Mouse (Mus musculus): ENCODE data around the gene Tns3. TPM values are rescaled to one million over a fixed set of nuclear protein-coding genes. Genes with fewer than 3 reads are reported as not detected.
"Not testable (repeated sequence)": the region's sequence is repeated elsewhere in the genome, so short reads cannot be mapped to it uniquely, and the experiment has no call there.

Tns3 gene
- total RNA-seq, 2 experiments from 2014 or later = 4.1 to 8.4 TPM

DNA sequence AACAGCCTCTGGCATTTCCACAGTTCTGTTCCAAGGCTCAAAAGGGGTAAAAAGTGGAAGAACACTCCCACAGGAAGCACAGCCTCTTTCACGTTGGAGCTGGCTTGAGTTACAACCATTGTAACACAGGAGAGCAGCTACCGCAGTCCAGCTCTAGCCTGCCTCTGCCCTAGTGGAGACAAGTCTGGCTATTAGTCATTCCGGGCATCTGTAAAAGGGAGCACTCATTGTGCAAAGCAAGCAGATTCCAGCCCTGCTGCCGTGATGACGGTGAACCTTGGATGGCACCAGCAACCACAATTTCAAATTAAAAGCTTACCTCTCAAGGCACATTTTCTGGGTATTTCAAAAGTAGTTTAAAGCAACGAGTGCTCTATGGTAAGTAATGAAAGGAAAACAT lies 120.0 kb downstream of the Tns3 start:
- no peak for ATAC-seq (replicated peaks; ENCODE audit: low FRiP score, low TSS enrichment, poor library complexity, severe bottlenecking)

- ATAC-seq (replicated peaks; ENCODE audit: low FRiP score, low TSS enrichment, poor library complexity, severe bottlenecking) = no peak
These were observed 123.0 kb downstream of the Tns3 start for GRCm38 (mm10) chr11:8541222-8541815.

GRCm38 (mm10) chr11:8539593-8540265 lies 124.6 kb downstream of the Tns3 start:
- ATAC-seq (replicated peaks; ENCODE audit: low FRiP score, low TSS enrichment, poor library complexity, severe bottlenecking) = no peak

GRCm38 (mm10) chr11:8537013-8537614 lies 127.2 kb downstream of the Tns3 start:
- no peak for ATAC-seq (replicated peaks; ENCODE audit: low FRiP score, low TSS enrichment, poor library complexity, severe bottlenecking)

- peak; percentile 91 for ATAC-seq (replicated peaks; ENCODE audit: low FRiP score, low TSS enrichment, poor library complexity, severe bottlenecking)
These were observed 129.4 kb downstream of the Tns3 start for GRCm38 (mm10) chr11:8534893-8535292.

GRCm38 (mm10) chr11:8532771-8533170 lies 131.6 kb downstream of the Tns3 start:
- ATAC-seq (replicated peaks; ENCODE audit: low FRiP score, low TSS enrichment, poor library complexity, severe bottlenecking) = not testable (repeated sequence)

- no peak for ATAC-seq (replicated peaks; ENCODE audit: low FRiP score, low TSS enrichment, poor library complexity, severe bottlenecking)
These were observed 132.1 kb downstream of the Tns3 start for GRCm38 (mm10) chr11:8532112-8532747.

DNA sequence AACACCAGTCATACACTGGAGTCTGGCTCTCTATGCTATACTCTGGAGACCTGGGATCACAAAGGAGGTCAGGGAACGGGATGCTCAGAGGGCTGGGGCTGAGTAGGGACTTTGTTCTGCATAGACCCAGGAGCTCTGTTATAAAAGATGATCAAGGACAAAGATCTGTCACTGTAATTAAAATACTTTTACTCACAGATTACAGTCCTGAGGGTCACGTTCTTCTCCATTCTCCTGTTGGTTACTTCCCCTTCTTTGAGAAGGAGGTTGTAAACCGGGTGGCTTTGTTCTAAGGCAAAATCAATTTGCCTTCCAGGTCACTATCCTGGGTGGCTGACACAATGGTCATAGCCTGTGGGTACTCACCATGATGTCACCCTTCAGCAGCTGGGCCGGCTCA lies 133.8 kb downstream of the Tns3 start:
- no peak for ATAC-seq (replicated peaks; ENCODE audit: low FRiP score, low TSS enrichment, poor library complexity, severe bottlenecking)

- no peak for ATAC-seq (replicated peaks; ENCODE audit: low FRiP score, low TSS enrichment, poor library complexity, severe bottlenecking)
These were observed 134.3 kb downstream of the Tns3 start for GRCm38 (mm10) chr11:8530036-8530435.

DNA sequence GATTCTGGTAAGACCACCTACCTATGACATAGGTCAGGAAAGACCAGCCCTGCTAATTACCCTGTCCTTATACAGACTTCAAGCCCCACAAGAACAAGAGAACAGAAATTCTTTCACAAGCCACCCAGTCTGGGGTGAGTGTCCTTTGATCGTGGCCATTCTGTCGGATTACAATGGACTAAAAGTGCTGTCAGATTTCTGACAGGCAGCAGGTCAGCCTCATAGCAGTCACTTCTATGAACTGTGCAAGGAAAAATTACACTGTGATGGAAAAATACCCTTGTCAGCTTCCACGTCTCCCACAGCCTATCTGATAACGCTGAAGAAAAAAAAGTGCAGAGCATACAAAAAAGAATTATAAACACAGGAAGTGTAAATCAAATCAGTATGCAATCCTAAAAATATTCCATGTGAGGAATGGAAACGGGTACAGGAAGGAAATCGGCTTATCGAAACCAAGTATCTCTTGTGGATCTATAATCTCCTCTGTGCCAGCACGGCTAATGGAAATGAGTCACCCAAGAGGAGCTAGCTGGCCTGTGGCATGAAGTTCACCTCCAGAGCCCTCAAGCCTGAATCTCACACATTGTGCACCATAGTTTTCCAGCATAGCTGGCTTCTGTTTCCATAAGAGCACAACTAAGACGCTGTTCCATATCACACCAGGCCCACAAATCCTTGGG lies 138.7 kb downstream of the Tns3 start:
- ATAC-seq (replicated peaks; ENCODE audit: low FRiP score, low TSS enrichment, poor library complexity, severe bottlenecking) = no peak

DNA sequence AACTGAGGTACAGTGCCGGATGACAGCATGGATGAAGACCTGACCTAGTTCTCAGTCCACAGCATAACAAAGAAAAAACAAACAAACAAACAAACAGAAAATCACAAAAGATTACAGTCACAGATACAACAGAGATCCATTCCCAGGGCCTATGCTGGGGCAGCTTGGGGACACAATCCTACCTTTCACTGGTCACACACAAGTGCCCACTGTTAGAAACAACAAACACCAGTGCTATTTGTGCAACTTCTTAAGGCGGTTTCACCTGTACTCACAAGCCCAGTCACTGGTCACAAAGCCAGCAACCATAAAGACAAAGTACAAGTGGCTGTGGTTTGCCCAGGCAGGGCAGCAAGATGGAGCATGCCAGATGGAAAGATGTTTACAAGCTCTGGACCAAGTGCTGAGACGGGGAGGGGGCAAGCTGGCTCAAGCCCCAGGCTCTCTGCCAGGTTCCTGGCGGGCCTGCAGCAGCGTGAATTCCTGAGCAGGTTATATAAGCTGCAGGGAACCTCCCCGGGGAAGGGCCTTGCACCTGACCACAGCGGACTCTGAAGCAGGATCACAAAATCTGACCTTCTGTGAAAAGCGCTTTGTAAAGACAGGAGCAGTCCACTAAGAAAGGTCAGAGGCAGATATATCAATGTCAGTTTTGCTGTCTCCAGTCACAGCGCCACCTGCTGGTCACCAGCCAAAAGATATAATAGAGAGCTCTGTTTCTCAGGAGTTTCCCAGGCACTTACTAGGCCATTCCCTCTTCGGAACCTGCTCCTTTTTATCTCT lies 140.8 kb downstream of the Tns3 start:
- peak; percentile 71 for ATAC-seq (replicated peaks; ENCODE audit: low FRiP score, low TSS enrichment, poor library complexity, severe bottlenecking)

DNA sequence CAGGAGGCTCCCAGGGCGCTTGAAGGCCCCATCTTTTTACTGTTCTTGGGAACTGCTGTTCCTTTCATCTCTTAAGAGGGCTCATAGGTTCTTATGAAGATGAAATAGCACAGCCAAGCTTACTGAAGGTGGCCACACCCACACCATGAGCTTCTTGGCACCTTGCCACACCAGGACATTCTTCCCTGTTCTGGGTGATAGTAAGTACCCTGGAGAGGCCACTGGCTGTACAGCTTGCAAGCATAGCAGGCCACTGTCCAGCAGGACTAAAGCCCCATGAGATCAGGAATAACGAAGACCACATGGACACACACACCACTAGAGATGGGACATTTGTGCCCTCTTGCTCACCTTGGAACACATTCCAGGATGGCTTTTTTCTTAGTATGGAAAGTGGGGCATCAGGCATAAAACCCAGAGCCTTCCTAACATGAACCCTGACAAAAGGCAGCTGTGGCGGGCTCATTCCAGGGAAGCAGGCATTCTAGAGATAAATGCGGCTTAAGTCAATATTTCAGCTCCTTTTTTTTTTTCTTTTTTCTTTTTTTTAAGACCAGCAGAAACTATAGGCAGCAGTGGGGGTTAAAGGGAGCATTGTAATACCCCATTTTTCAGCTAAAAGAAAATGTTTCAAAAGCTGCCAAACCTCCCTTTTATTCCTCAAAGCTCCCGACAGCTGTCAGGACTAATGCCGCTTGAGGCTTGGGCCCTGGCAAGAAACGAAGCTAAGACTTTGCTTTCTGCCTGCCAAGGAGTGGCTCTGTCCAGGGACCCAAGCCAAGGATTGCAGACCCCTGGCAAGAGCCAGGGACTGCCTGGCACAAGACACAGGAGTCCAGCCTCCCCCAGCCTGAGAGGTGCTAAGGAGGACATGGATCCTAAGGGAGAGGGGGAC lies 150.7 kb downstream of the Tns3 start:
- ATAC-seq (replicated peaks; ENCODE audit: low FRiP score, low TSS enrichment, poor library complexity, severe bottlenecking) = peak; percentile 69

- ATAC-seq (replicated peaks; ENCODE audit: low FRiP score, low TSS enrichment, poor library complexity, severe bottlenecking) = no peak
These were observed 154.0 kb downstream of the Tns3 start for GRCm38 (mm10) chr11:8510294-8510693.

- no peak for ATAC-seq (replicated peaks; ENCODE audit: low FRiP score, low TSS enrichment, poor library complexity, severe bottlenecking)
These were observed 154.7 kb downstream of the Tns3 start for GRCm38 (mm10) chr11:8509614-8510013.

- no peak for ATAC-seq (replicated peaks; ENCODE audit: low FRiP score, low TSS enrichment, poor library complexity, severe bottlenecking)
These were observed 160.6 kb downstream of the Tns3 start for GRCm38 (mm10) chr11:8503735-8504134.

DNA sequence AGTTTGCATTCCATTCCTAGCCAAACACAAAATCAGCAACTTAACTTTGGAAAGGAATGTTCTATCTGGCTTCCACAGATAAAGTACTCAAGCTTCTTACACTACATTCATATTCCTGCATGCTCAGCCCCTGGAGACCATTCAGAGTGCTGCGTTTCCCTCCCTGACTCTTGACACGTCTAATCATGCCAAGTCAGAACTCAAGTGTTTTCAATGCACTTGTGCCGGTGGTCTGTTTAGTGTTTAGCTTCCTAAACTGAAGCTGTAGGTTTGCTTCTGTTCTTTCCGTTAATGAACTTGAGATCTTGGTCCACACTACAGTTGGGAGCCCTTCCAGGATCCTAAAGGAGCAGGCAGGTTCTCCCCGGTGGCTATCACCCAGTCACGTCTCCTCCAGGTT lies 163.5 kb downstream of the Tns3 start:
- ATAC-seq (replicated peaks; ENCODE audit: low FRiP score, low TSS enrichment, poor library complexity, severe bottlenecking) = no peak

DNA sequence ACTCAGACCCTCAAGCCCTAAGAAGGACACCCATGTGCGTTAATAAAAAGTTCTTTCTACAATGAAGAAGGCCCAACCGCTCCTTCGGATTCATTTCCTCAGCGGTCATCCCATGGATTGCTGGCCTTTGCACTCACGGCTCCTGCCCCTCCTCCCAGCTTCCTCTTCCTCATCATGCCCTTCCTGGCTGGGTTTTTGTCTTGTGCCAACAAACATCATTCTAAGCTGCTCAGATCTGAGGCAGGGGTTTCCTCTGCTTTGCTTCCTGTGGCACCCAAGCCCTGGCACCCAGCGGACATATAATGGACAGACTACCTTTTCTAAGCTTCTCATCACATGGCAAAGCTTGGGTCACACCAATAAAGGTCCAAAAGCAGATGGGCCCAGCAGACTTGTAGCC lies 167.2 kb downstream of the Tns3 start:
- no peak for ATAC-seq (replicated peaks; ENCODE audit: low FRiP score, low TSS enrichment, poor library complexity, severe bottlenecking)

DNA sequence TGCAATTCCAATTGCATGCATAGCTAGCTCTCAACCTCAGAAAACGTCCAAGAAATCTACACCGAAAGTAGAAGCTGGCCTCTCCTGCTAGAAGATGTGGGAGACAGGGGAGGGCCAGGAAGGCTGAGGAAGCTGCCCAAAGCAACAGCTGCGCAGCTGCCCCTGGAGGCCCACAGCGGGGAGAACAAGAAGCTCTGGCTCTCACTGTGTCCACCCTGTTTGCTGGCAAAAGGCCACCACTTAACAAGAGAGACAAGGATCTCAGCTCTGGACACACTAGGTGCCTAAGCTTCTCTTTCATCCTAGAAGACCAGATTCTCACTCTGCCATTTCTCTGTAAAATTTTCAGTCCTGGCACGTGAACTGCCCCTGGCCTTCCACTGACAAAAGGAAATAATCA lies 167.6 kb downstream of the Tns3 start:
- no peak for ATAC-seq (replicated peaks; ENCODE audit: low FRiP score, low TSS enrichment, poor library complexity, severe bottlenecking)

Measured in megakaryocyte-erythroid progenitor cell, adult 5-6 weeks (primary cell).